Mouse (Mus musculus): ENCODE measurements around the gene Rarg. TPM values are rescaled to one million over a fixed set of nuclear protein-coding genes. Genes with fewer than 3 reads are reported as not detected.

Gene Rarg
- total and polyA plus RNA-seq, 2 experiments from 2014 or later, result 4.6 to 6.5 TPM

DNA sequence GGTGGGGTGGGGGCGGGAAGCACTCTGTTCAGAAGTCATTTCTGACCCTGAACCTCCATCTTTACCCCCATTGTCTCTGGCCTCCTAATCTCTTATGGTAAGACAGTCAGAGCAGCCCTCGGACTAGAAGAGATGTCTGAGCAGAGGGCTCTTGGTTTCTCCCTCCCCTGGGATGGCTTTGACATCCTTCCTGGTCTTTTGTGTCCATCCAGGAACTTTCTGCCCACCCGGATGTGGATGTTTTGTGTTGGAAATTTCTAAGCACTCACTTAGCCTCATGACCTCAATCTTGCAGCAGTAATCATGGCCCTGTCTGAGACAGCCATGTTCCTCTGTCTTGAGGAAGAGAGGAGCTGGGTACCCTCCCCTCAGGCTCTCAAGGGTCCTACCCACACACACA, 14.1 kb upstream of the Rarg start:
- 22% methylated on average over 3 of the region's 3 CpGs for WGBS
- H3K4me3 ChIP-seq (ENCODE audit: low read depth, low read length), result no peak overlapping the region
- TF ChIP-seq CTCF (IDR thresholded peaks at IDR 0.05; ENCODE audit: low read depth), result no peak

DNA sequence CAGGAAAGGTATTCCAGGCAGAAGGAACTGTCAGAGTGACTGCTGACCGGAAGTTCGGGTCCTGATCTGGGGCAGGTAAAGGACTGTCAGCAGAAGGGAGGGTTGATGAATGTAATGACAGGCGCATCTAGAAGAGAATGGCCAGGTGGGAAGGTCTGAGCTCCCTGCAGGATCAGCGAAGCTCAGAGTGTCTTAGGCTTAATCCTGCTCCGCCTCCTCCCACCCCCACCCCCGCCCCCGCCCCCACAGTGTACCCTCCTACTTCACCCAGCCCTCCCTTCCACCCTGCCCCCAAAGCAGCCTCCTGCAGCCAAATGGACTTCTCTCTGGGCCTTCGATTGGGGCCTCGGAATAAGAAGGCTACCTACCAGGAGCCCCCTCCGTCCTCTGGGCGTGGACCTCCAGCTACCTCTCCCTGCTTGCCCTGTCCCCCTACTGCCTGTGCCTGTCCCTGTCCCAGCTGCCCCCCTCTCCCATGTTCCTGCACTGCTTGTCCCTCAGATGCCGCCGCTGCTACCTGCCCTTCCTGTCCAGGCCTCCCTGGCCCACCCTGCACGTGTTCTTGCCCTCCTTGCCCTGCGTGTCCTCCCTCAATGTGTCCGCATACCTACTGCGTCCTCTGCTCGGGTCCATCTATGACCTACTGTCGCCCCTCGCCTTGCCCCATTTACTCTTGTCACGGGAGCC, 13.1 kb upstream of the Rarg start, which contains the start of gene Gm9918:
Gm9918 (plus strand) TSS at position 290 of the 687 bp plus-strand sequence.
- Histone ChIP-seq H3K4me2 (ENCODE audit: low read depth) (no peak within 1 kb of the TSS), H3K9ac (no peak within 1 kb of the TSS; the same call in 1 of the 2 replicates), H3K9me3 (ENCODE audit: low read length) (no peaks in the 10 kb centered on the region), H3K36me3 (ENCODE audit: insufficient read depth) (no peaks in the 10 kb centered on the region), H3K4me3 (ENCODE audit: low read depth, low read length) (no peak within 1 kb of the TSS), H3K4me1 (ENCODE audit: insufficient read depth) (no peaks in the 10 kb centered on the region), H3K27ac (ENCODE audit: low read depth, low read length) (no peak within 1 kb of the TSS), H3K27me3 (ENCODE audit: insufficient read depth, low read length) (peaks cover 11% of the 10 kb centered on the region; the same call in 1 of the 2 replicates)
- TF ChIP-seq CTCF (IDR thresholded peaks at IDR 0.05; ENCODE audit: low read depth), result no peak
- no peak for ATAC-seq
- 7% methylated on average over 19 of the region's 21 CpGs for WGBS
- DNase-seq, result no peak

More for the DNA sequence above, 14.1 kb upstream of the Rarg start:
- peaks cover 11% of the 10 kb centered on the region; the same call in 1 of the 2 replicates for H3K27me3 ChIP-seq (ENCODE audit: insufficient read depth, low read length)
- no peak overlapping the region for H3K9ac ChIP-seq
- DNase-seq (no peak), ATAC-seq (no peak)
- H3K9me3 ChIP-seq (ENCODE audit: low read length), result no peaks in the 10 kb centered on the region
- H3K4me2 ChIP-seq (ENCODE audit: low read depth), result no peak overlapping the region
- H3K27ac ChIP-seq (ENCODE audit: low read depth, low read length), result no peak overlapping the region
- no peaks in the 10 kb centered on the region for H3K4me1 ChIP-seq (ENCODE audit: insufficient read depth)
- no peaks in the 10 kb centered on the region for H3K36me3 ChIP-seq (ENCODE audit: insufficient read depth)

DNA sequence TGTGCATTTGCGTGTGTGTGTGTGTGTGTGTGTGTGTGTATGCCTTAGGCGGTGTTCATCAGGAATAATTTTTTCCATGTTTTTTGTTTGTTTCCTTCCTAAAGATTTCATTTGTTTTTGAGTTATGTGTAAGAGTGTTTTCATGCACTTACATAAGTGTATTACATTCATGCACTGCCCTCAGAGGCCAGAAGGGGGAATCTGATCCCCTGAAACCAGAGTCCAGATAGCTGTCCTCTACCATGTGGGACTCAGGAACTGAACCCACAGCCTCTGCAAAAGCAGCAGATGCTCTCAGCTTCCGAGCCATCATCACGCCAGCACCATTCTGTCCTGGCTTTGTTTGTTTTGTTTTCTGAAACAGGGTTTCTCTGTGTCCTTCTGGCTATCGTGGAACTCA, 8.2 kb upstream of the Rarg start:
- peaks cover 5% of the 10 kb centered on the region; the same call in 1 of the 2 replicates for H3K27me3 ChIP-seq (ENCODE audit: insufficient read depth, low read length)
- no peaks in the 10 kb centered on the region for H3K9me3 ChIP-seq (ENCODE audit: low read length)
- H3K4me1 ChIP-seq (ENCODE audit: insufficient read depth), result no peaks in the 10 kb centered on the region
- DNase-seq, result no peak
- H3K27ac ChIP-seq (ENCODE audit: low read depth, low read length), result no peak overlapping the region
- TF ChIP-seq CTCF (IDR thresholded peaks at IDR 0.05; ENCODE audit: low read depth), result no peak
- H3K9ac ChIP-seq, result no peak overlapping the region
- H3K36me3 ChIP-seq (ENCODE audit: insufficient read depth), result no peaks in the 10 kb centered on the region
- no peak for ATAC-seq
- H3K4me3 ChIP-seq (ENCODE audit: low read depth, low read length), result no peak overlapping the region
- WGBS, result 90% methylated on average over 5 of the region's 5 CpGs
- H3K4me2 ChIP-seq (ENCODE audit: low read depth), result no peak overlapping the region

DNA sequence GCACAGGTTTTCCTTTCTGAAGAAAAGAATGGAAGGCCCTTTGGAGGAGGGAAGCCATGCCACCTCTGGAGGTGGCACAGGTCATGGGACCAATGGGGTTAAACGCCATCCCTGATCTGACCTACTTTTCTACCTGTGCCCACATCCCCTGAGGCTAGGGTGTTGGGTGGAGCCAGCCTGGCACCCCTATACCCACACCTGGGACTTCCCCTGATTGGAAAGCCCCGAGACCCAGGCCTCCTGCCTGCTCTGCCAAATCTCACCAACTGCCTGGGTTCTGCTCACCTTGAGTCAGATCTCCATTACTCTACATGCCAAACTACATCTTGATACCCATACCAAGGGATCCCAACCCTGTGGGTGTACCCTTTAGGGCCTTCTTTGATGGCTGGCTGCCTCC, 5.7 kb upstream of the Rarg start:
- no peak overlapping the region for H3K9ac ChIP-seq
- no peak for ATAC-seq
- H3K9me3 ChIP-seq (ENCODE audit: low read length), result no peaks in the 10 kb centered on the region
- no peak for DNase-seq
- H3K4me2 ChIP-seq (ENCODE audit: low read depth), result no peak overlapping the region
- H3K4me3 ChIP-seq (ENCODE audit: low read depth, low read length), result no peak overlapping the region
- H3K36me3 ChIP-seq (ENCODE audit: insufficient read depth), result no peaks in the 10 kb centered on the region
- H3K4me1 ChIP-seq (ENCODE audit: insufficient read depth), result peaks cover 4% of the 10 kb centered on the region; the same call in 1 of the 2 replicates
- H3K27ac ChIP-seq (ENCODE audit: low read depth, low read length), result no peak overlapping the region
- no peaks in the 10 kb centered on the region; the same call in 1 of the 2 replicates for H3K27me3 ChIP-seq (ENCODE audit: insufficient read depth, low read length)
- TF ChIP-seq CTCF (IDR thresholded peaks at IDR 0.05; ENCODE audit: low read depth), result no peak
- 83% methylated on average over 2 of the region's 2 CpGs for WGBS

DNA sequence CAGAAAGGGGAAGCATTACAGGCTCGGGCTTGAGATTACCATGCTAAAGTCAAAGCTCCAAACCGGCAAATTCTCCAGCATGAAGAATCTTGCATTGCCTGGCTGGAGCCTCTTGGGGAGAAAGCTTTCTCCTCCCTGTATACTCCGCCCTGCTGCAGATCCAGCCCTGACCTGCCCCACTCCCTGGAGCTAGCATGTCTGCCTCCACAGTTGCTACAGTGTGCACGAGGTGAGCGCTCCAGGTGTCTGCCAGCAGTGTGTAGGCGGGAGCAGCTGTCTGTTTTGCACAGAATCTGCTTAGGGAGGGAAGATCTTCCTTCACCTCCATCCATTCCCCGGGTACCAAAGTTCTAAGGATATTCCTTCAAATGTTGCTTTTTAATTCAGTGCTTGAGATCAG, 5.3 kb upstream of the Rarg start:
- Histone ChIP-seq H3K27me3 (ENCODE audit: insufficient read depth, low read length) (peaks cover 2% of the 10 kb centered on the region; the same call in 1 of the 2 replicates), H3K9me3 (ENCODE audit: low read length) (no peaks in the 10 kb centered on the region), H3K9ac (no peak overlapping the region), H3K36me3 (ENCODE audit: insufficient read depth) (no peaks in the 10 kb centered on the region), H3K4me1 (ENCODE audit: insufficient read depth) (peaks cover 8% of the 10 kb centered on the region; the same call in 1 of the 2 replicates), H3K4me3 (ENCODE audit: low read depth, low read length) (no peak overlapping the region), H3K27ac (ENCODE audit: low read depth, low read length) (no peak overlapping the region), H3K4me2 (ENCODE audit: low read depth) (no peak overlapping the region)
- DNase-seq, result peak; percentile 14
- no peak for TF ChIP-seq CTCF (IDR thresholded peaks at IDR 0.05; ENCODE audit: low read depth)
- WGBS, result 49% methylated on average over 7 of the region's 7 CpGs
- no peak for ATAC-seq

DNA sequence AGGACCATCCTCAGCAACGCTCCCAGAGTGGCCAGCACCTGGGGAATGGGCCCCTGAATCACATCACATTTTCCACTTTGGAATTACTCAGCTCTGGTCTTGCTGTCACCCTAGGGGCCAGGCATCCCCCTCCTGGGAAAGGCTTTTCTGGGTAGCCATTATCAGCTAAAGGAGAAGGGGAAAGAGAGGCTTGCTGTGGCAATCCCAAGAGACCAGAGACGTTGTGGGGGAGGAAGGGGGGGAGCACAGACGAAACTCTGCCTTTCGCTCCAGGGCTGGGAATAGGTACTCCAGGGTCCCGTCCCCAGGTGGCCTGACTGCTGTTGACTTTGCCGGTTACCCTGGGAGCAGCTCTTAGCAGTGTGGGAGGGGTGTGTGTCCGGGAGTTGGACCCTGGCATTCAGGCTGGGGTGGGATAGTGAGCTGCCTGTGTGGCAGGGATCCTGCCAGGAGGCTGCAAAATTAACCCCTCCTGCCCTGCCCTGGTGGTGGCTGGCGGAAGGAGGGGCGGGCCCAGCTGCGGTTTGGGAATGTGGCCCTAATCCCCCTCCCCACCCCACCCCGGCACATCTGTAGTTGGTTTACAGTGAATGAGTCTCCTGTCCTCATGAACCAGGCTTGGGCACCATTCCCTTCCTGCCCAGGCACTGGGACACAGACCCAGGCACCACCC, 1.4 kb upstream of the Rarg start:
- Histone ChIP-seq H3K27ac (ENCODE audit: low read depth, low read length) (no peak overlapping the region), H3K4me3 (ENCODE audit: low read depth, low read length) (no peak overlapping the region), H3K9ac (no peak overlapping the region), H3K27me3 (ENCODE audit: insufficient read depth, low read length) (peaks cover 4% of the 10 kb centered on the region; the same call in 1 of the 2 replicates), H3K4me1 (ENCODE audit: insufficient read depth) (peaks cover 10% of the 10 kb centered on the region; the same call in 1 of the 2 replicates), H3K9me3 (ENCODE audit: low read length) (no peaks in the 10 kb centered on the region), H3K4me2 (ENCODE audit: low read depth) (no peak overlapping the region), H3K36me3 (ENCODE audit: insufficient read depth) (no peaks in the 10 kb centered on the region)
- DNase-seq (no peak), ATAC-seq (no peak)
- 21% methylated on average over 11 of the region's 11 CpGs for WGBS
- TF ChIP-seq CTCF (IDR thresholded peaks at IDR 0.05; ENCODE audit: low read depth), result no peak

DNA sequence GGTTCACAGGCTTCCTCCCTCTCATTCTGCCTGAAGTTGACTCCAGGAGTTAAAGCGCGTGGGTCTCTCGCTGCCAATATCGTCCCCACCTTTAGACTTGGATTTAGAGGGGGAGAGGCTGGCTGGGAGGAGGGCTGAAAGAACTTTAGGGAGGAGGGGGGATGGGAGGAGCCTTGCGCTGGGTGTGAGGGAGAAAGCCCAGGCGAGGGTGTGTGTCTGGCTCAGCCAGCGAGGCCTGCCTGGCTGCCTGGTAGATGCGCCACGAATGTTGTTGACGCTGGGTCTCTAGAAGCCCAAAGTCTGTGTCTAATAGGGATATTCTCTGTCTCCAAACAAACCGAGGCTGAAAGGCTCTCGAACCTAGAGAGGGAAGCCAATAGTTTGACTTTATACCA, 756 bp upstream of the Rarg start:
- peaks cover 10% of the 10 kb centered on the region; the same call in 1 of the 2 replicates for H3K4me1 ChIP-seq (ENCODE audit: insufficient read depth)
- DNase-seq (no peak), ATAC-seq (no peak)
- no peak for TF ChIP-seq CTCF (IDR thresholded peaks at IDR 0.05; ENCODE audit: low read depth)
- 5% methylated on average over 12 of the region's 12 CpGs for WGBS
- H3K4me3 ChIP-seq (ENCODE audit: low read depth, low read length), result peak overlapping the region; percentile 55
- no peaks in the 10 kb centered on the region for H3K9me3 ChIP-seq (ENCODE audit: low read length)
- H3K9ac ChIP-seq, result 0 out of 2 replicates have a peak overlapping the region, but pooled peaks have one; percentile 65
- peak overlapping the region; percentile 96 for H3K4me2 ChIP-seq (ENCODE audit: low read depth)
- peaks cover 4% of the 10 kb centered on the region; the same call in 1 of the 2 replicates for H3K27me3 ChIP-seq (ENCODE audit: insufficient read depth, low read length)
- no peaks in the 10 kb centered on the region for H3K36me3 ChIP-seq (ENCODE audit: insufficient read depth)
- H3K27ac ChIP-seq (ENCODE audit: low read depth, low read length), result no peak overlapping the region
